Mouse (Mus musculus): ENCODE results near the gene Plcg2. TPM values are rescaled to one million over a fixed set of nuclear protein-coding genes. Genes with fewer than 3 reads are reported as not detected.

Gene Plcg2
- polyA plus RNA-seq, 1 experiment from 2014 or later = 5.0 TPM

GRCm38 (mm10) chr8:117485316-117485715, 12.8 kb upstream of the Plcg2 start:
- H3K9me3 ChIP-seq (ENCODE audit: control insufficient read depth, low read length) = 0 out of 2 replicates have a peak, but pooled peaks cover 2% of the 10 kb centered on the region
- no peaks in the 10 kb centered on the region for H3K27me3 ChIP-seq (ENCODE audit: control insufficient read depth, insufficient read depth, low read length)
- ATAC-seq (ENCODE audit: insufficient number of reproducible peaks, insufficient read depth, low FRiP score, low read depth) = no peak
- no peaks in the 10 kb centered on the region for H3K36me3 ChIP-seq (ENCODE audit: control insufficient read depth, insufficient read depth, low read length)
- H3K27ac ChIP-seq (replicated peaks in 1 of 2; ENCODE audit: control insufficient read depth in 1 of 2, insufficient read depth in 1 of 2, low read depth in 2 of 2, low read length in 2 of 2) = no peak overlapping the region
- H3K4me3 ChIP-seq (ENCODE audit: control insufficient read depth in 1 of 2, insufficient read depth in 1 of 2, low read depth in 1 of 2, low read length in 2 of 2) = no peak overlapping the region
- WGBS = 70% methylated on average over 1 of the region's 1 CpGs
- H3K4me2 ChIP-seq (ENCODE audit: low read length) = no peak overlapping the region
- H3K9ac ChIP-seq (ENCODE audit: low read length) = no peak overlapping the region
- no peaks in the 10 kb centered on the region for H3K4me1 ChIP-seq (ENCODE audit: control insufficient read depth in 2 of 2, insufficient read depth in 2 of 2, low read length in 2 of 2)

- Histone ChIP-seq H3K27me3 (ENCODE audit: control insufficient read depth, insufficient read depth, low read length) (no peaks in the 10 kb centered on the region), H3K4me3 (ENCODE audit: control insufficient read depth in 1 of 2, insufficient read depth in 1 of 2, low read depth in 1 of 2, low read length in 2 of 2) (no peak overlapping the region), H3K9ac (ENCODE audit: low read length) (no peak overlapping the region), H3K27ac (replicated peaks in 1 of 2; ENCODE audit: control insufficient read depth in 1 of 2, insufficient read depth in 1 of 2, low read depth in 2 of 2, low read length in 2 of 2) (no peak overlapping the region), H3K9me3 (ENCODE audit: control insufficient read depth, low read length) (no peaks in the 10 kb centered on the region), H3K4me1 (ENCODE audit: control insufficient read depth in 2 of 2, insufficient read depth in 2 of 2, low read length in 2 of 2) (peaks cover under 1 to 4% of the 10 kb centered on the region in 2 experiments; a peak in 2 of 4 replicates), H3K36me3 (ENCODE audit: control insufficient read depth, insufficient read depth, low read length) (no peaks in the 10 kb centered on the region), H3K4me2 (ENCODE audit: low read length) (no peak overlapping the region)
- no peak for ATAC-seq (ENCODE audit: insufficient number of reproducible peaks, insufficient read depth, low FRiP score, low read depth)
- 67% methylated on average over 10 of the region's 10 CpGs for WGBS
These were observed 9.7 kb upstream of the Plcg2 start for GRCm38 (mm10) chr8:117488246-117489005.

- H3K4me2 ChIP-seq (ENCODE audit: low read length) = peak overlapping the region; percentile 38
These were observed 4.5 kb upstream of the Plcg2 start for GRCm38 (mm10) chr8:117493543-117493942.

GRCm38 (mm10) chr8:117494874-117495273, 3.2 kb upstream of the Plcg2 start:
- Histone ChIP-seq H3K27me3 (ENCODE audit: control insufficient read depth, insufficient read depth, low read length) (peaks cover 12% of the 10 kb centered on the region), H3K9me3 (ENCODE audit: control insufficient read depth, low read length) (no peaks in the 10 kb centered on the region), H3K4me2 (ENCODE audit: low read length) (no peak overlapping the region), H3K9ac (ENCODE audit: low read length) (no peak overlapping the region), H3K4me3 (ENCODE audit: control insufficient read depth in 1 of 2, insufficient read depth in 1 of 2, low read depth in 1 of 2, low read length in 2 of 2) (no peak overlapping the region), H3K4me1 (ENCODE audit: control insufficient read depth in 2 of 2, insufficient read depth in 2 of 2, low read length in 2 of 2) (peaks cover 5 to 15% of the 10 kb centered on the region in 2 experiments; a peak in 3 of 4 replicates), H3K27ac (replicated peaks in 1 of 2; ENCODE audit: control insufficient read depth in 1 of 2, insufficient read depth in 1 of 2, low read depth in 2 of 2, low read length in 2 of 2) (no peak overlapping the region), H3K36me3 (ENCODE audit: control insufficient read depth, insufficient read depth, low read length) (no peaks in the 10 kb centered on the region)
- WGBS = 60% methylated on average over 2 of the region's 2 CpGs
- ATAC-seq (ENCODE audit: insufficient number of reproducible peaks, insufficient read depth, low FRiP score, low read depth) = no peak

More at GRCm38 (mm10) chr8:117493543-117493942, 4.5 kb upstream of the Plcg2 start:
- Histone ChIP-seq H3K36me3 (ENCODE audit: control insufficient read depth, insufficient read depth, low read length) (no peaks in the 10 kb centered on the region), H3K27me3 (ENCODE audit: control insufficient read depth, insufficient read depth, low read length) (peaks cover 5% of the 10 kb centered on the region), H3K9me3 (ENCODE audit: control insufficient read depth, low read length) (no peaks in the 10 kb centered on the region), H3K4me1 (ENCODE audit: control insufficient read depth in 2 of 2, insufficient read depth in 2 of 2, low read length in 2 of 2) (peaks cover 3 to 9% of the 10 kb centered on the region in 2 experiments; a peak in 2 of 4 replicates), H3K9ac (ENCODE audit: low read length) (no peak overlapping the region), H3K4me3 (ENCODE audit: control insufficient read depth in 1 of 2, insufficient read depth in 1 of 2, low read depth in 1 of 2, low read length in 2 of 2) (no peak overlapping the region), H3K27ac (replicated peaks in 1 of 2; ENCODE audit: control insufficient read depth in 1 of 2, insufficient read depth in 1 of 2, low read depth in 2 of 2, low read length in 2 of 2) (no peak overlapping the region)
- WGBS = 12% methylated on average over 9 of the region's 9 CpGs
- ATAC-seq (ENCODE audit: insufficient number of reproducible peaks, insufficient read depth, low FRiP score, low read depth) = no peak

GRCm38 (mm10) chr8:117498915-117499540, 937 bp downstream of the Plcg2 start:
- peak overlapping the region; percentile 78 for H3K9ac ChIP-seq (ENCODE audit: low read length)
- peak overlapping the region; percentile 100 for H3K4me2 ChIP-seq (ENCODE audit: low read length)
- WGBS = 22% methylated on average over 20 of the region's 20 CpGs
- H3K27ac ChIP-seq (replicated peaks in 1 of 2; ENCODE audit: control insufficient read depth in 1 of 2, insufficient read depth in 1 of 2, low read depth in 2 of 2, low read length in 2 of 2) = no peak overlapping the region
- H3K4me3 ChIP-seq (ENCODE audit: control insufficient read depth in 1 of 2, insufficient read depth in 1 of 2, low read depth in 1 of 2, low read length in 2 of 2) = peak overlapping the region; percentile 71 to 75
- peaks cover 12% of the 10 kb centered on the region for H3K27me3 ChIP-seq (ENCODE audit: control insufficient read depth, insufficient read depth, low read length)
- peaks cover 9 to 15% of the 10 kb centered on the region in 2 experiments; a peak in 3 of 4 replicates for H3K4me1 ChIP-seq (ENCODE audit: control insufficient read depth in 2 of 2, insufficient read depth in 2 of 2, low read length in 2 of 2)
- no peak for ATAC-seq (ENCODE audit: insufficient number of reproducible peaks, insufficient read depth, low FRiP score, low read depth)
- H3K9me3 ChIP-seq (ENCODE audit: control insufficient read depth, low read length) = no peaks in the 10 kb centered on the region
- no peaks in the 10 kb centered on the region for H3K36me3 ChIP-seq (ENCODE audit: control insufficient read depth, insufficient read depth, low read length)

GRCm38 (mm10) chr8:117500232-117500823, 2.2 kb downstream of the Plcg2 start:
- 72% methylated on average over 5 of the region's 5 CpGs for WGBS
- peaks cover 9 to 15% of the 10 kb centered on the region in 2 experiments; a peak in 3 of 4 replicates for H3K4me1 ChIP-seq (ENCODE audit: control insufficient read depth in 2 of 2, insufficient read depth in 2 of 2, low read length in 2 of 2)

GRCm38 (mm10) chr8:117501323-117501722, 3.2 kb downstream of the Plcg2 start:
- no peaks in the 10 kb centered on the region for H3K36me3 ChIP-seq (ENCODE audit: control insufficient read depth, insufficient read depth, low read length)
- H3K27ac ChIP-seq (replicated peaks in 1 of 2; ENCODE audit: control insufficient read depth in 1 of 2, insufficient read depth in 1 of 2, low read depth in 2 of 2, low read length in 2 of 2) = no peak overlapping the region
- H3K9ac ChIP-seq (ENCODE audit: low read length) = no peak overlapping the region
- no peak overlapping the region for H3K4me2 ChIP-seq (ENCODE audit: low read length)
- WGBS = 54% methylated on average over 6 of the region's 6 CpGs
- no peaks in the 10 kb centered on the region for H3K9me3 ChIP-seq (ENCODE audit: control insufficient read depth, low read length)
- H3K4me1 ChIP-seq (ENCODE audit: control insufficient read depth in 2 of 2, insufficient read depth in 2 of 2, low read length in 2 of 2) = peaks cover 9 to 15% of the 10 kb centered on the region in 2 experiments; a peak in 3 of 4 replicates
- peaks cover 12% of the 10 kb centered on the region for H3K27me3 ChIP-seq (ENCODE audit: control insufficient read depth, insufficient read depth, low read length)
- no peak for ATAC-seq (ENCODE audit: insufficient number of reproducible peaks, insufficient read depth, low FRiP score, low read depth)
- H3K4me3 ChIP-seq (ENCODE audit: control insufficient read depth in 1 of 2, insufficient read depth in 1 of 2, low read depth in 1 of 2, low read length in 2 of 2) = no peak overlapping the region

More at GRCm38 (mm10) chr8:117500232-117500823, 2.2 kb downstream of the Plcg2 start:
- Histone ChIP-seq H3K27me3 (ENCODE audit: control insufficient read depth, insufficient read depth, low read length) (peaks cover 12% of the 10 kb centered on the region), H3K27ac (replicated peaks in 1 of 2; ENCODE audit: control insufficient read depth in 1 of 2, insufficient read depth in 1 of 2, low read depth in 2 of 2, low read length in 2 of 2) (0 out of 4 replicates have a peak overlapping the region, but pooled peaks of 1 of the 2 experiments have one; percentile 3), H3K9me3 (ENCODE audit: control insufficient read depth, low read length) (no peaks in the 10 kb centered on the region), H3K9ac (ENCODE audit: low read length) (no peak overlapping the region), H3K36me3 (ENCODE audit: control insufficient read depth, insufficient read depth, low read length) (no peaks in the 10 kb centered on the region), H3K4me3 (ENCODE audit: control insufficient read depth in 1 of 2, insufficient read depth in 1 of 2, low read depth in 1 of 2, low read length in 2 of 2) (no peak overlapping the region), H3K4me2 (ENCODE audit: low read length) (no peak overlapping the region)
- ATAC-seq (ENCODE audit: insufficient number of reproducible peaks, insufficient read depth, low FRiP score, low read depth) = no peak

Data from heart, embryonic 14.5 days (tissue).